Mouse (Mus musculus) effector memory CD4-positive, alpha-beta T cell, adult 5 months (primary cell): ENCODE results near the gene Gja3. TPM values are rescaled to one million over a fixed set of nuclear protein-coding genes. Genes with fewer than 3 reads are reported as not detected.

Source experiments
- polyA plus RNA-seq: library from polyadenylated mRNA; unstranded; fragments of 100-300 nt; shearing (Covaris generic); gene quantifications from one replicate; pipeline ENCODE4 v1.2.1, GENCODE M21; 2017

Gja3 gene
- polyA plus RNA-seq, result not detected

GRCm38 (mm10) chr14:57057563-57058321, at the start of gene Gja3:
Gja3 (minus strand) TSS chr14:57058100.

GRCm38 (mm10) chr14:57104106-57105023, 46.5 kb upstream of the Gja3 start, which contains the start of gene Gjb2:
Gjb2 (minus strand) TSS chr14:57104702.

Other genes with a start within 250 kb of the Gja3 start
- 59.6 TPM for gene Zmym5, start 246.4 kb downstream of the Gja3 start, polyA plus RNA-seq
- gene Zmym2, start 171.4 kb downstream of the Gja3 start, polyA plus RNA-seq, result 70.4 TPM
- gene Gjb2, start 46.6 kb upstream of the Gja3 start, polyA plus RNA-seq, result 0.46 TPM
- gene Gm4491, start 57.8 kb upstream of the Gja3 start, polyA plus RNA-seq, result not detected
- gene Gjb6, start 75.5 kb upstream of the Gja3 start, polyA plus RNA-seq, result not detected